Mouse (Mus musculus) neural tube, embryonic 12.5 days (tissue): ENCODE measurements at regions not wholly inside any gene's neighbourhood (a gene's known extent, or its start where the extent isn't known, plus 50 kb on each side); places are given as distances from the start of the nearest gene placed in this dataset.

ENCODE experiments used
- ATAC-seq: fragments of 200-750 bp; cut with Nextera tagmentation; 2 replicates; pipeline ENCODE4 v1.8.0; 2017; ENCODE audit warnings: low read depth, mild to moderate bottlenecking, moderate TSS enrichment, moderate library complexity; ENCODE audit not compliant: low FRiP score
- H3K27ac ChIP-seq: fragments of 300-500 bp; sonication (generic); 2 replicates; pipeline ENCODE4 v1.5.1; 2016
- H3K27me3 ChIP-seq: fragments of 300-500 bp; sonication (generic); replicated peaks from 2 replicates; pipeline ENCODE4 v1.6.1; 2016; ENCODE audit warnings: mild to moderate bottlenecking
- H3K36me3 ChIP-seq: fragments of 300-500 bp; sonication (generic); 2 replicates; pipeline ENCODE4 v1.6.1; 2016; ENCODE audit warnings: mild to moderate bottlenecking
- H3K4me1 ChIP-seq: fragments of 300-500 bp; sonication (generic); 2 replicates; pipeline ENCODE4 v1.6.1; 2016
- H3K4me2 ChIP-seq: fragments of 300-500 bp; sonication (generic); replicated peaks from 2 replicates; pipeline ENCODE4 v1.6.1; 2016; ENCODE audit warnings: mild to moderate bottlenecking
- H3K4me3 ChIP-seq: fragments of 300-500 bp; sonication (generic); 2 replicates; pipeline ENCODE4 v1.5.1; 2016
- H3K9ac ChIP-seq: fragments of 300-500 bp; sonication (generic); 2 replicates; pipeline ENCODE4 v1.6.1; 2016; ENCODE audit warnings: mild to moderate bottlenecking
- H3K9me3 ChIP-seq: fragments of 300-500 bp; sonication (generic); 2 replicates; pipeline ENCODE4 v1.6.1; 2016; ENCODE audit warnings: mild to moderate bottlenecking
- WGBS: fragments of 180-500 bp; shearing (Covaris S2); methylation state at CpG from one replicate; pipeline ENCODE4 v1.1.7; 2016; 5-methylcytosine and 5-hydroxymethylcytosine counted together

DNA sequence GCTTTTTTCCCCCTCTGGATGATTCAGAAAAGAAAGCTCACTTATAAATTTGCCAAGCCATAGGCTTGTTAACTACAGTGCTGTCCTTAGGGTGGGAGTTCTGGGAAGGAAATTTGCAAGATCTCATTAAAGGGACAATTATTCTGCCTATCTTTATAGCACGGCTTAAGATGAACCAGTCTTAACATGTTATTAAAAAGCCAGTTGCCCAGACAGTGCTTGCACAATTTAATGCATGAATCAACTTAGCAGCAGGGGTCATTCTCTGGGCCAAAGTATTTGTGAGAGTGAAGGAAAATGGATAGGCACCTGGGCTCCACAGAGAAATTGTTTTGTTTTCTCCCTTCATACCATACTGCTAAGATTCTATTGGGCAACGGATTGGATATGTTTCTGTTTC, 733.0 kb upstream of the Edil3 start:
- Histone ChIP-seq H3K4me3 (no peak overlapping the region), H3K9ac (no peak overlapping the region), H3K36me3 (no peaks in the 10 kb centered on the region), H3K4me2 (no peak overlapping the region), H3K27ac (no peak overlapping the region), H3K9me3 (no peaks in the 10 kb centered on the region), H3K27me3 (no peaks in the 10 kb centered on the region), H3K4me1 (no peaks in the 10 kb centered on the region)
- peak; percentile 75 for ATAC-seq
- 51% methylated on average over 2 of the region's 2 CpGs for WGBS
